Mouse (Mus musculus) hindbrain, embryonic 12.5 days (tissue): Measurements from ENCODE around the gene Slc35e3. TPM values are rescaled to one million over a fixed set of nuclear protein-coding genes. Genes with fewer than 3 reads are reported as not detected.

ENCODE experiments used
- ATAC-seq: fragments of 200-750 bp; cut with Nextera tagmentation; 2 replicates; pipeline ENCODE4 v1.8.0; 2017; ENCODE audit warnings: moderate TSS enrichment; ENCODE audit not compliant: low FRiP score
- H3K27ac ChIP-seq: fragments of 300-500 bp; sonication (generic); 2 replicates; pipeline ENCODE4 v1.5.1; 2016; ENCODE audit warnings: mild to moderate bottlenecking
- H3K27me3 ChIP-seq: fragments of 300-500 bp; sonication (generic); 2 replicates; pipeline ENCODE4 v1.6.1; 2016; ENCODE audit warnings: mild to moderate bottlenecking
- H3K36me3 ChIP-seq: fragments of 300-500 bp; sonication (generic); 2 replicates; pipeline ENCODE4 v1.6.1; 2016; ENCODE audit warnings: mild to moderate bottlenecking
- H3K4me1 ChIP-seq: fragments of 300-500 bp; sonication (generic); 2 replicates; pipeline ENCODE4 v1.6.1; 2016
- H3K4me2 ChIP-seq: fragments of 300-500 bp; sonication (generic); replicated peaks from 2 replicates; pipeline ENCODE4 v1.6.1; 2016; ENCODE audit warnings: mild to moderate bottlenecking
- H3K4me3 ChIP-seq: fragments of 300-500 bp; sonication (generic); 2 replicates; pipeline ENCODE4 v1.5.1; 2016; ENCODE audit warnings: mild to moderate bottlenecking
- H3K9ac ChIP-seq: fragments of 300-500 bp; sonication (generic); 2 replicates; pipeline ENCODE4 v1.6.1; 2016; ENCODE audit warnings: mild to moderate bottlenecking, moderate library complexity
- H3K9me3 ChIP-seq: fragments of 300-500 bp; sonication (generic); replicated peaks from 2 replicates; pipeline ENCODE4 v1.6.1; 2016; ENCODE audit warnings: mild to moderate bottlenecking
- WGBS: fragments of 180-500 bp; shearing (Covaris S2); methylation state at CpG from one replicate; pipeline ENCODE4 v1.1.7; 2016; 5-methylcytosine and 5-hydroxymethylcytosine counted together
- polyA plus RNA-seq: library from polyadenylated mRNA; unstranded; fragments of >200 nt; fragmentation: Nextera tagmentation; extraction: Ambion mirVana; gene quantifications from 2 replicates; pipeline ENCODE4 v1.2.1, GENCODE M21; 2016

The Slc35e3 gene
- polyA plus RNA-seq, 1 experiment from 2014 or later: 40.2 TPM

GRCm38 (mm10) chr10:117692173-117692572 lies 54.0 kb downstream of the Slc35e3 start:
- Histone ChIP-seq H3K9ac (no peak overlapping the region), H3K36me3 (peaks cover 84% of the 10 kb centered on the region), H3K4me2 (no peak overlapping the region), H3K4me3 (no peak overlapping the region), H3K27me3 (no peaks in the 10 kb centered on the region), H3K4me1 (no peaks in the 10 kb centered on the region), H3K27ac (no peak overlapping the region), H3K9me3 (no peaks in the 10 kb centered on the region)
- ATAC-seq: no peak

GRCm38 (mm10) chr10:117691389-117691968 lies 54.7 kb downstream of the Slc35e3 start:
- WGBS: 97% methylated on average over 10 of the region's 10 CpGs
- Histone ChIP-seq H3K4me2 (no peak overlapping the region), H3K4me3 (no peak overlapping the region)

GRCm38 (mm10) chr10:117690770-117691296 lies 55.3 kb downstream of the Slc35e3 start:
- no peaks in the 10 kb centered on the region for H3K4me1 ChIP-seq
- no peaks in the 10 kb centered on the region for H3K9me3 ChIP-seq
- H3K4me2 ChIP-seq: no peak overlapping the region
- no peak overlapping the region for H3K27ac ChIP-seq
- no peaks in the 10 kb centered on the region for H3K27me3 ChIP-seq
- ATAC-seq: no peak
- H3K9ac ChIP-seq: no peak overlapping the region
- peaks cover 71% of the 10 kb centered on the region for H3K36me3 ChIP-seq
- WGBS: 96% methylated on average over 3 of the region's 3 CpGs
- H3K4me3 ChIP-seq: no peak overlapping the region

More at GRCm38 (mm10) chr10:117691389-117691968, 54.7 kb downstream of the Slc35e3 start:
- Histone ChIP-seq H3K36me3 (peaks cover 77% of the 10 kb centered on the region), H3K9me3 (no peaks in the 10 kb centered on the region), H3K9ac (no peak overlapping the region), H3K27ac (no peak overlapping the region), H3K4me1 (no peaks in the 10 kb centered on the region), H3K27me3 (no peaks in the 10 kb centered on the region)
- no peak for ATAC-seq

- ATAC-seq: no peak
- Histone ChIP-seq H3K9ac (no peak overlapping the region), H3K4me2 (no peak overlapping the region), H3K4me1 (no peaks in the 10 kb centered on the region), H3K27ac (no peak overlapping the region), H3K4me3 (no peak overlapping the region), H3K9me3 (no peaks in the 10 kb centered on the region), H3K36me3 (peaks cover 63% of the 10 kb centered on the region), H3K27me3 (no peaks in the 10 kb centered on the region)
- 83% methylated on average over 2 of the region's 2 CpGs for WGBS
These were observed 56.1 kb downstream of the Slc35e3 start for GRCm38 (mm10) chr10:117690101-117690352.

- Histone ChIP-seq H3K27me3 (no peaks in the 10 kb centered on the region), H3K9ac (no peak overlapping the region), H3K9me3 (no peaks in the 10 kb centered on the region), H3K4me2 (no peak overlapping the region), H3K27ac (no peak overlapping the region), H3K4me1 (no peaks in the 10 kb centered on the region), H3K36me3 (peaks cover 57% of the 10 kb centered on the region), H3K4me3 (no peak overlapping the region)
- 97% methylated on average over 10 of the region's 11 CpGs for WGBS
- no peak for ATAC-seq
These were observed 56.7 kb downstream of the Slc35e3 start for GRCm38 (mm10) chr10:117689297-117690100.

GRCm38 (mm10) chr10:117688204-117689151 lies 57.7 kb downstream of the Slc35e3 start:
- Histone ChIP-seq H3K4me2 (no peak overlapping the region), H3K9ac (no peak overlapping the region), H3K4me3 (no peak overlapping the region), H3K36me3 (peaks cover 56% of the 10 kb centered on the region), H3K4me1 (no peaks in the 10 kb centered on the region), H3K9me3 (no peaks in the 10 kb centered on the region), H3K27me3 (no peaks in the 10 kb centered on the region), H3K27ac (no peak overlapping the region)
- ATAC-seq: peak; percentile 40; the same call in 1 of the 2 replicates
- 87% methylated on average over 13 of the region's 13 CpGs for WGBS

- Histone ChIP-seq H3K9me3 (no peaks in the 10 kb centered on the region), H3K27ac (no peak overlapping the region), H3K27me3 (no peaks in the 10 kb centered on the region), H3K4me2 (no peak overlapping the region), H3K9ac (no peak overlapping the region), H3K4me3 (no peak overlapping the region), H3K4me1 (no peaks in the 10 kb centered on the region), H3K36me3 (peaks cover 50% of the 10 kb centered on the region)
- WGBS: 89% methylated on average over 7 of the region's 7 CpGs
- no peak for ATAC-seq
These were observed 58.6 kb downstream of the Slc35e3 start for GRCm38 (mm10) chr10:117687577-117687976.

- Histone ChIP-seq H3K4me1 (no peaks in the 10 kb centered on the region), H3K27me3 (no peaks in the 10 kb centered on the region), H3K9ac (no peak overlapping the region), H3K4me2 (no peak overlapping the region), H3K9me3 (no peaks in the 10 kb centered on the region), H3K36me3 (peaks cover 45% of the 10 kb centered on the region), H3K27ac (no peak overlapping the region), H3K4me3 (no peak overlapping the region)
- 77% methylated on average over 3 of the region's 3 CpGs for WGBS
- ATAC-seq: no peak
These were observed 59.1 kb downstream of the Slc35e3 start for GRCm38 (mm10) chr10:117687018-117687417.

GRCm38 (mm10) chr10:117685849-117686591 lies 60.1 kb downstream of the Slc35e3 start:
- no peaks in the 10 kb centered on the region for H3K4me1 ChIP-seq
- H3K36me3 ChIP-seq: peaks cover 37% of the 10 kb centered on the region
- H3K27me3 ChIP-seq: no peaks in the 10 kb centered on the region
- no peak overlapping the region for H3K4me2 ChIP-seq
- WGBS: 95% methylated on average over 13 of the region's 13 CpGs
- no peak for ATAC-seq
- no peaks in the 10 kb centered on the region for H3K9me3 ChIP-seq
- no peak overlapping the region for H3K9ac ChIP-seq
- H3K4me3 ChIP-seq: no peak overlapping the region
- no peak overlapping the region for H3K27ac ChIP-seq

GRCm38 (mm10) chr10:117685171-117685848 lies 60.9 kb downstream of the Slc35e3 start:
- no peak overlapping the region for H3K27ac ChIP-seq
- no peaks in the 10 kb centered on the region for H3K4me1 ChIP-seq
- no peak for ATAC-seq
- 90% methylated on average over 15 of the region's 15 CpGs for WGBS
- H3K36me3 ChIP-seq: peaks cover 31% of the 10 kb centered on the region
- H3K4me3 ChIP-seq: no peak overlapping the region
- H3K4me2 ChIP-seq: no peak overlapping the region
- no peak overlapping the region for H3K9ac ChIP-seq
- no peaks in the 10 kb centered on the region for H3K27me3 ChIP-seq
- no peaks in the 10 kb centered on the region for H3K9me3 ChIP-seq
